ENCODE assay signal across 9 mouse cellular contexts in genomic region chr16:34004128-34004578, GRCm38 (mm10). TPM values are rescaled to one million over a fixed set of nuclear protein-coding genes. Genes with fewer than 3 reads are reported as not detected.
DNase-seq lines count a peak whose midpoint lies in the region; ATAC-seq lines count a peak whose summit lies in the region.
"Had no signal": no experiment of that assay in that cellular context is flagged by ENCODE, and none has a peak within 500 bp of the region (broad histone marks: within the 10 kb centered on the region; RNA-seq: fewer than 3 reads in every experiment).

No protein-coding gene starts in this region.

- no peaks in the 10 kb centered on the region for H3K9me3 ChIP-seq in kidney, embryonic 16.5 days (ENCODE audit: low read length)
- H3K9me3 ChIP-seq in forebrain, embryonic 12.5 days: no peaks in the 10 kb centered on the region
- no peaks in the 10 kb centered on the region for H3K9me3 ChIP-seq in heart, embryonic 13.5 days
- H3K9me3 ChIP-seq in limb, embryonic 12.5 days: no peaks in the 10 kb centered on the region
- no peaks in the 10 kb centered on the region for H3K9me3 ChIP-seq in neural tube, embryonic 15.5 days (replicated peaks)

- no peaks in the 10 kb centered on the region for H3K27me3 ChIP-seq in kidney, embryonic 16.5 days (ENCODE audit: insufficient read depth, low read length)
- H3K27me3 ChIP-seq in forebrain, embryonic 12.5 days: no peaks in the 10 kb centered on the region
- no peaks in the 10 kb centered on the region for H3K27me3 ChIP-seq in heart, embryonic 13.5 days (replicated peaks)
- no peaks in the 10 kb centered on the region for H3K27me3 ChIP-seq in limb, embryonic 12.5 days
- no peaks in the 10 kb centered on the region for H3K27me3 ChIP-seq in neural tube, embryonic 15.5 days (replicated peaks)

- H3K4me1 ChIP-seq in kidney, embryonic 16.5 days (ENCODE audit: insufficient read depth, low read length): peaks cover 12% of the 10 kb centered on the region
- peaks cover 27% of the 10 kb centered on the region for H3K4me1 ChIP-seq in forebrain, embryonic 12.5 days
- peaks cover 50% of the 10 kb centered on the region for H3K4me1 ChIP-seq in heart, embryonic 13.5 days
- H3K4me1 ChIP-seq in limb, embryonic 12.5 days (replicated peaks): peaks cover 22% of the 10 kb centered on the region
- peaks cover 16% of the 10 kb centered on the region for H3K4me1 ChIP-seq in neural tube, embryonic 15.5 days

- no peak overlapping the region for H3K9ac ChIP-seq in kidney, embryonic 16.5 days (replicated peaks; ENCODE audit: low read length)
- no peak overlapping the region for H3K9ac ChIP-seq in forebrain, embryonic 12.5 days
- H3K9ac ChIP-seq in heart, embryonic 13.5 days: no peak overlapping the region
- H3K9ac ChIP-seq in limb, embryonic 12.5 days (replicated peaks): no peak overlapping the region
- no peak overlapping the region for H3K9ac ChIP-seq in neural tube, embryonic 15.5 days (replicated peaks)

- no peak overlapping the region for H3K27ac ChIP-seq in kidney, embryonic 16.5 days (ENCODE audit: low read length)
- peak overlapping the region; percentile 90 for H3K27ac ChIP-seq in forebrain, embryonic 12.5 days
- peak overlapping the region; percentile 87 for H3K27ac ChIP-seq in heart, embryonic 13.5 days (replicated peaks)
- peak overlapping the region; percentile 41 for H3K27ac ChIP-seq in limb, embryonic 12.5 days
- H3K27ac ChIP-seq in neural tube, embryonic 15.5 days (replicated peaks): peak overlapping the region; percentile 66

- peak; percentile 35; the same call in 1 of the 2 replicates for ATAC-seq in kidney, embryonic 16.5 days (ENCODE audit: low FRiP score, low TSS enrichment)
- peak; percentile 93 for ATAC-seq in forebrain, embryonic 12.5 days (ENCODE audit: low FRiP score)
- ATAC-seq in heart, embryonic 13.5 days (ENCODE audit: extremely low read depth, insufficient number of reproducible peaks, low FRiP score, low TSS enrichment): peak; percentile 69; the same call in 1 of the 2 replicates
- ATAC-seq in limb, embryonic 12.5 days (ENCODE audit: insufficient number of reproducible peaks, insufficient read depth, low FRiP score, low TSS enrichment, low read depth): peak; percentile 81; the same call in 1 of the 2 replicates
- ATAC-seq in neural tube, embryonic 15.5 days (ENCODE audit: low FRiP score): peak; percentile 58

- H3K4me2 ChIP-seq in kidney, embryonic 16.5 days (replicated peaks; ENCODE audit: low read depth, low read length): no peak overlapping the region
- H3K4me2 ChIP-seq in forebrain, embryonic 12.5 days: peak overlapping the region; percentile 17; the same call in 1 of the 2 replicates
- peak overlapping the region; percentile 43 for H3K4me2 ChIP-seq in heart, embryonic 13.5 days
- no peak overlapping the region for H3K4me2 ChIP-seq in limb, embryonic 12.5 days
- H3K4me2 ChIP-seq in neural tube, embryonic 15.5 days: no peak overlapping the region

- no peaks in the 10 kb centered on the region for H3K36me3 ChIP-seq in kidney, embryonic 16.5 days (ENCODE audit: insufficient read depth, low read length)
- H3K36me3 ChIP-seq in forebrain, embryonic 12.5 days (replicated peaks): peaks cover 9% of the 10 kb centered on the region
- peaks cover 6% of the 10 kb centered on the region for H3K36me3 ChIP-seq in heart, embryonic 13.5 days
- H3K36me3 ChIP-seq in limb, embryonic 12.5 days: 0 out of 2 replicates have a peak, but pooled peaks cover 2% of the 10 kb centered on the region
- peaks cover 7% of the 10 kb centered on the region; the same call in 1 of the 2 replicates for H3K36me3 ChIP-seq in neural tube, embryonic 15.5 days

- no peak for DNase-seq in kidney, adult 8-10 months
- no peak for DNase-seq in ovary, adult 18-20 months (ENCODE audit: low spot score)
- DNase-seq in thymus, postnatal 36 days: no peak

- no peak overlapping the region for H3K4me3 ChIP-seq in kidney, embryonic 16.5 days (ENCODE audit: low read length)
- H3K4me3 ChIP-seq in forebrain, embryonic 12.5 days (replicated peaks): no peak overlapping the region
- H3K4me3 ChIP-seq in heart, embryonic 13.5 days: no peak overlapping the region
- no peak overlapping the region for H3K4me3 ChIP-seq in limb, embryonic 12.5 days (replicated peaks)
- H3K4me3 ChIP-seq in neural tube, embryonic 15.5 days (replicated peaks): no peak overlapping the region
- H3K4me3 ChIP-seq: erythroblast, embryonic 14.5 days had no signal

- 42% methylated on average over 4 of the region's 4 CpGs for WGBS in kidney, embryonic 16.5 days
- WGBS in forebrain, embryonic 12.5 days: 25% methylated on average over 4 of the region's 4 CpGs
- 3% methylated on average over 4 of the region's 4 CpGs for WGBS in heart, embryonic 13.5 days
- WGBS in limb, embryonic 12.5 days: 43% methylated on average over 4 of the region's 4 CpGs
- 22% methylated on average over 4 of the region's 4 CpGs for WGBS in neural tube, embryonic 15.5 days

RNA-seq across cellular contexts. Expression of gene Umps, which starts 37.3 kb away (rescaled TPM):
- polyA plus RNA-seq in kidney, embryonic 16.5 days (2015; fragmentation: Nextera tagmentation; extraction: Ambion mirVana): 66.3 and 66.6 TPM in 2 replicates
- 56.5 and 56.9 TPM in 2 replicates for polyA plus RNA-seq in forebrain, embryonic 12.5 days (2016; fragmentation: Nextera tagmentation; extraction: Ambion mirVana)
- 32.9 and 33.4 TPM in 2 replicates for polyA plus RNA-seq in heart, embryonic 13.5 days (2015; fragmentation: Nextera tagmentation; extraction: Ambion mirVana)
- polyA plus RNA-seq in limb, embryonic 12.5 days (2016; fragmentation: Nextera tagmentation; extraction: Ambion mirVana): 67.9 and 69.2 TPM in 2 replicates
- polyA plus RNA-seq in neural tube, embryonic 15.5 days (2015; fragmentation: Nextera tagmentation; extraction: Ambion mirVana): 22.8 and 32.5 TPM in 2 replicates

Comparison
In these comparisons a context has a peak if more than half of its experiments do, and no peak if none do; other contexts are left out.
1. ATAC-seq: peak in every context shown above with its lines; median percentile 93 in forebrain, embryonic 12.5 days; 81 in limb, embryonic 12.5 days; 69 in heart, embryonic 13.5 days; 58 in neural tube, embryonic 15.5 days; 35 in kidney, embryonic 16.5 days.
2. H3K4me2 ChIP-seq: peak in forebrain, embryonic 12.5 days (single experiment) and heart, embryonic 13.5 days (single experiment); none in kidney, embryonic 16.5 days (single experiment), limb, embryonic 12.5 days (single experiment) and neural tube, embryonic 15.5 days (single experiment).